In the genomic region with DNA sequence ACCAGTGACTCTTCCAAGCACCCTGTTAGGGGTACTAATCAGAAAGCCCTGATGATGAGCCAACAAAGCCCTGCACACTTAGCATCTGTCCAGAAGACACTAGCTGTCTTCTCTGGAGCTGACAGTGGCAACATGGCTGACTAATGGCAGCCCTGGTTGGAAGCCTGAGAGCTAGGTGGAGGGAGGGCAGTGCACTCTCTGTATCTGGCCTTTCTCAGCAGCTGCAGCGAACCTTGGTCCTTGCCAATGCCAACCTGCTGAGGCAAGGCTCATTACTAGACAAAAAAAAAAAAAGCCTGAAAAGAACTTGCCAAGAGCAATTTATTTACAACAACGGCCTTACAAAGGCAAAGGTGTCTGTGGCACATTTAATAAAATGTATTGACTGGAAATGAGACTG, we compare ENCODE assay signal across 23 mouse cellular contexts. TPM values are rescaled to one million over a fixed set of nuclear protein-coding genes. Genes with fewer than 3 reads are reported as not detected.
DNase-seq lines count a peak whose midpoint lies in the region; ATAC-seq and TF ChIP-seq lines count a peak whose summit lies in the region.
"Had no signal": no experiment of that assay in that cellular context is flagged by ENCODE, and none has a peak within 500 bp of the region (broad histone marks: within the 10 kb centered on the region; RNA-seq: fewer than 3 reads in every experiment).

No protein-coding gene starts in this region.

- no peak for TF ChIP-seq POLR2A in cerebellum, adult 2 months (IDR thresholded peaks at IDR 0.05; ENCODE audit: borderline replicate concordance, insufficient read depth, low read length)

- no peaks in the 10 kb centered on the region for H3K27me3 ChIP-seq in lung, embryonic 15.5 days
- H3K27me3 ChIP-seq in cerebellum, adult 2 months (ENCODE audit: control insufficient read depth, insufficient read depth, low read length) = no peaks in the 10 kb centered on the region
- H3K27me3 ChIP-seq: forebrain, embryonic 13.5 days; megakaryocyte, embryonic 14.5 days; midbrain, embryonic 13.5 days had no signal

- no peaks in the 10 kb centered on the region for H3K9me3 ChIP-seq in lung, embryonic 15.5 days
- H3K9me3 ChIP-seq: forebrain, embryonic 13.5 days; limb, embryonic 10.5 days; megakaryocyte, embryonic 14.5 days; midbrain, embryonic 13.5 days had no signal

- peaks cover 26% of the 10 kb centered on the region for H3K4me1 ChIP-seq in lung, embryonic 15.5 days
- peaks cover 5% of the 10 kb centered on the region for H3K4me1 ChIP-seq in cerebellum, adult 2 months (ENCODE audit: control insufficient read depth, insufficient read depth, low read length)

- WGBS in lung, embryonic 15.5 days = 73% methylated on average over 2 of the region's 2 CpGs
- 35% methylated on average over 2 of the region's 2 CpGs for WGBS in cerebellum, adult 2 months

- peak overlapping the region; percentile 15; the same call in 1 of the 2 replicates for H3K27ac ChIP-seq in lung, embryonic 15.5 days
- H3K27ac ChIP-seq in cerebellum, adult 2 months (ENCODE audit: insufficient read depth, low read length) = no peak overlapping the region
- H3K27ac ChIP-seq: forebrain, embryonic 13.5 days; gastrocnemius, adult 2 months; hindbrain, embryonic 14.5 days; limb, embryonic 10.5 days; midbrain, embryonic 13.5 days had no signal

- no peak for TF ChIP-seq CTCF in cerebellum, adult 2 months (IDR thresholded peaks at IDR 0.05; ENCODE audit: borderline replicate concordance, insufficient read depth, low read depth, low read length)

- DNase-seq in adrenal gland, adult 2 months = peak; percentile 37
- DNase-seq in adrenal gland, adult 18-20 months (ENCODE audit: low spot score in 2 of 2) = no peak
- peak; percentile 33 for DNase-seq in kidney, adult 18-20 months
- DNase-seq in kidney, postnatal 10 days = no peak
- no peak for DNase-seq in lung, postnatal 14 days
- DNase-seq in cerebellum, adult 2 months = no peak
- DNase-seq: cerebellum, adult 18-20 months; cerebellum, postnatal 25 days; gastrocnemius, adult 2 months; heart, postnatal 4 days; liver, postnatal 0 days; thymus, adult 2 months; thymus, postnatal 4 days had no signal

- ATAC-seq in lung, embryonic 15.5 days (ENCODE audit: borderline replicate concordance, extremely low read depth, low FRiP score, low TSS enrichment) = no peak
- ATAC-seq in CD4-positive, CD25-positive, alpha-beta regulatory T cell, adult 4 months = no peak
- ATAC-seq: forebrain, embryonic 13.5 days; inflammation-experienced regulatory T-cells, adult 6 months; liver, postnatal 0 days; midbrain, embryonic 13.5 days had no signal

- no peak overlapping the region for H3K9ac ChIP-seq in lung, embryonic 15.5 days
- H3K9ac ChIP-seq: forebrain, embryonic 13.5 days; hindbrain, embryonic 14.5 days; liver, postnatal 0 days; midbrain, embryonic 13.5 days had no signal

- no peak overlapping the region for H3K4me3 ChIP-seq in lung, embryonic 15.5 days
- H3K4me3 ChIP-seq in cerebellum, adult 2 months (replicated peaks; ENCODE audit: insufficient read depth, low read depth, low read length) = no peak overlapping the region
- H3K4me3 ChIP-seq: forebrain, embryonic 13.5 days; gastrocnemius, adult 2 months; limb, embryonic 10.5 days; midbrain, embryonic 13.5 days had no signal

- H3K36me3 ChIP-seq in lung, embryonic 15.5 days = peaks cover 75% of the 10 kb centered on the region

- H3K4me2 ChIP-seq in lung, embryonic 15.5 days = no peak overlapping the region
- H3K4me2 ChIP-seq: forebrain, embryonic 13.5 days; hindbrain, embryonic 14.5 days; midbrain, embryonic 13.5 days had no signal

RNA-seq across cellular contexts. Expression of a gene that starts 4.2 kb away (rescaled TPM):
- 100 to 1,000 TPM in 1 of 2 experiments, 10 to 100 TPM in 1; 91.3 to 104 TPM for total RNA-seq in adrenal gland, adult 2 months (2021)
- 41.5 and 45.2 TPM in 2 replicates for polyA plus RNA-seq in adrenal gland, adult 2 months (2012; rRNA removed)
- 100 to 1,000 TPM in 1 of 2 experiments, 10 to 100 TPM in 1; 68.6 to 122 TPM for total RNA-seq in adrenal gland, adult 18-20 months (2021)
- 84.6 and 92.4 TPM in 2 replicates for polyA plus RNA-seq in lung, embryonic 15.5 days (2015; fragmentation: Nextera tagmentation; extraction: Ambion mirVana)
- polyA plus RNA-seq in CD4-positive, CD25-positive, alpha-beta regulatory T cell, adult 4 months (2017; shearing (Covaris generic)) = 100 to 1,000 TPM; 110 to 117 TPM
- polyA plus RNA-seq in cerebellum, adult 2 months (2012; rRNA removed) = 62.5 and 65.2 TPM in 2 replicates

RNA-seq across cellular contexts. Expression of a gene that starts 4.3 kb away (rescaled TPM):
- total RNA-seq in adrenal gland, adult 2 months (2021) = 100 to 1,000 TPM; 157 to 198 TPM
- 387 and 511 TPM in 2 replicates for polyA plus RNA-seq in adrenal gland, adult 2 months (2012; rRNA removed)
- total RNA-seq in adrenal gland, adult 18-20 months (2021) = 100 to 1,000 TPM; 121 to 185 TPM
- polyA plus RNA-seq in lung, embryonic 15.5 days (2015; fragmentation: Nextera tagmentation; extraction: Ambion mirVana) = 102 and 118 TPM in 2 replicates
- 10 to 100 TPM; 43.4 to 51.9 TPM for polyA plus RNA-seq in CD4-positive, CD25-positive, alpha-beta regulatory T cell, adult 4 months (2017; shearing (Covaris generic))
- polyA plus RNA-seq in cerebellum, adult 2 months (2012; rRNA removed) = 111 and 117 TPM in 2 replicates

RNA-seq across cellular contexts. Expression of a gene that starts 9.7 kb away (rescaled TPM):
- 1 to 10 TPM; 4.1 to 5.6 TPM for total RNA-seq in adrenal gland, adult 2 months (2021)
- polyA plus RNA-seq in adrenal gland, adult 2 months (2012; rRNA removed) = 13.8 and 15.5 TPM in 2 replicates
- 1 to 10 TPM; 6.0 to 7.9 TPM for total RNA-seq in adrenal gland, adult 18-20 months (2021)
- polyA plus RNA-seq in lung, embryonic 15.5 days (2015; fragmentation: Nextera tagmentation; extraction: Ambion mirVana) = 0.66 and 0.79 TPM in 2 replicates
- polyA plus RNA-seq in CD4-positive, CD25-positive, alpha-beta regulatory T cell, adult 4 months (2017; shearing (Covaris generic)) = under 1 TPM in 1 of 2 experiments, not detected in 1; 0.30 TPM
- 26.8 and 28.1 TPM in 2 replicates for polyA plus RNA-seq in cerebellum, adult 2 months (2012; rRNA removed)
- total RNA-seq: liver, adult 2 months; monocyte, adult 5-6 weeks had no signal
- polyA plus RNA-seq: liver, postnatal 0 days had no signal

RNA-seq across cellular contexts. Expression of a gene that starts 39.2 kb away (rescaled TPM):
- 10 to 100 TPM; 44.8 to 51.4 TPM for total RNA-seq in adrenal gland, adult 2 months (2021)
- polyA plus RNA-seq in adrenal gland, adult 2 months (2012; rRNA removed) = 85.3 and 98.6 TPM in 2 replicates
- total RNA-seq in adrenal gland, adult 18-20 months (2021) = 10 to 100 TPM; 41.5 to 52.9 TPM
- 36.2 and 37.5 TPM in 2 replicates for polyA plus RNA-seq in lung, embryonic 15.5 days (2015; fragmentation: Nextera tagmentation; extraction: Ambion mirVana)
- 10 to 100 TPM; 15.0 to 18.5 TPM for polyA plus RNA-seq in CD4-positive, CD25-positive, alpha-beta regulatory T cell, adult 4 months (2017; shearing (Covaris generic))
- polyA plus RNA-seq in cerebellum, adult 2 months (2012; rRNA removed) = 64.8 and 65.9 TPM in 2 replicates

RNA-seq across cellular contexts. Expression of a gene that starts 41.0 kb away (rescaled TPM):
- total RNA-seq in adrenal gland, adult 2 months (2021) = 10 to 100 TPM; 65.0 to 81.2 TPM
- polyA plus RNA-seq in adrenal gland, adult 2 months (2012; rRNA removed) = 25.6 and 29.3 TPM in 2 replicates
- total RNA-seq in adrenal gland, adult 18-20 months (2021) = 10 to 100 TPM; 45.7 to 85.4 TPM
- 34.6 and 35.5 TPM in 2 replicates for polyA plus RNA-seq in lung, embryonic 15.5 days (2015; fragmentation: Nextera tagmentation; extraction: Ambion mirVana)
- 10 to 100 TPM; 27.5 to 37.7 TPM for polyA plus RNA-seq in CD4-positive, CD25-positive, alpha-beta regulatory T cell, adult 4 months (2017; shearing (Covaris generic))
- polyA plus RNA-seq in cerebellum, adult 2 months (2012; rRNA removed) = 39.1 and 40.7 TPM in 2 replicates

Comparison
In these comparisons a context has a peak if more than half of its experiments do, and no peak if none do; other contexts are left out.
1. DNase-seq: peak in adrenal gland, adult 2 months (single experiment) and kidney, adult 18-20 months (single experiment); none in adrenal gland, adult 18-20 months (0 of 2), kidney, postnatal 10 days (single experiment), lung, postnatal 14 days (single experiment) and cerebellum, adult 2 months (0 of 2).